Mouse (Mus musculus): ENCODE measurements at regions not wholly inside any gene's neighbourhood (a gene's known extent, or its start where the extent isn't known, plus 50 kb on each side); places are given as distances from the start of the nearest gene placed in this dataset.

DNA sequence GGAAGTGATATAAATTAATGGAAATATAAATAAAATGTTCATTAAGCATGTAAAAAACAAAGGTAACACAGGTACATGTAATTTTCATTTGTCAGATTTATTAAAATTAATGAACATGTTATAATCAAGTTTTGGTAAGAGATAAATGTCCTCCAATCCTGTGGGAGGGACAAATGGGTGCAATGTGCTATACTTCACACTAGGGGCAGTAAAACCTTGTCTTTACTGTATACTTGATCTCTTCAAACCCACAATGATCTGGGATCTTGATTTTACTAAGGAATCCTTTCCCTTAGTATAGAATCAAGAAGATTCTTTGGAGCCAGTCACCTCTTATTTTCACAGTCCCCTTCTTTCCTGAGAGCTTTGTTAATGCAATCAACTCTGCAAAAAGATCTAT, 451.1 kb upstream of the Fam98a start:
- H3K9me3 ChIP-seq: no peaks in the 10 kb centered on the region
- no peak overlapping the region for H3K27ac ChIP-seq
- H3K9ac ChIP-seq: no peak overlapping the region

GRCm38 (mm10) chr17:75961371-75961770, 409.6 kb upstream of the Fam98a start:
- Histone ChIP-seq H3K27ac (no peak overlapping the region), H3K9me3 (no peaks in the 10 kb centered on the region), H3K27me3 (no peaks in the 10 kb centered on the region), H3K4me2 (replicated peaks) (no peak overlapping the region), H3K9ac (no peak overlapping the region), H3K4me3 (no peak overlapping the region), H3K36me3 (no peaks in the 10 kb centered on the region), H3K4me1 (no peaks in the 10 kb centered on the region)
- no peak for ATAC-seq (ENCODE audit: insufficient number of reproducible peaks, insufficient read depth, low FRiP score, low TSS enrichment)
- WGBS: 71% methylated on average over 2 of the region's 2 CpGs

More for the DNA sequence above, 451.1 kb upstream of the Fam98a start:
- Histone ChIP-seq H3K4me2 (replicated peaks) (no peak overlapping the region), H3K4me1 (no peaks in the 10 kb centered on the region), H3K36me3 (no peaks in the 10 kb centered on the region), H3K27me3 (no peaks in the 10 kb centered on the region), H3K4me3 (no peak overlapping the region)
- ATAC-seq (ENCODE audit: insufficient number of reproducible peaks, insufficient read depth, low FRiP score, low TSS enrichment): no peak

- no peaks in the 10 kb centered on the region for H3K36me3 ChIP-seq
- no peaks in the 10 kb centered on the region for H3K4me1 ChIP-seq
- H3K9me3 ChIP-seq: no peaks in the 10 kb centered on the region
- H3K4me3 ChIP-seq: no peak overlapping the region
- no peak overlapping the region for H3K9ac ChIP-seq
- H3K27ac ChIP-seq: no peak overlapping the region
- H3K27me3 ChIP-seq: no peaks in the 10 kb centered on the region
- H3K4me2 ChIP-seq (replicated peaks): no peak overlapping the region
- 89% methylated on average over 6 of the region's 6 CpGs for WGBS
- no peak for ATAC-seq (ENCODE audit: insufficient number of reproducible peaks, insufficient read depth, low FRiP score, low TSS enrichment)
These were observed 385.1 kb upstream of the Fam98a start for GRCm38 (mm10) chr17:75936686-75937380.

DNA sequence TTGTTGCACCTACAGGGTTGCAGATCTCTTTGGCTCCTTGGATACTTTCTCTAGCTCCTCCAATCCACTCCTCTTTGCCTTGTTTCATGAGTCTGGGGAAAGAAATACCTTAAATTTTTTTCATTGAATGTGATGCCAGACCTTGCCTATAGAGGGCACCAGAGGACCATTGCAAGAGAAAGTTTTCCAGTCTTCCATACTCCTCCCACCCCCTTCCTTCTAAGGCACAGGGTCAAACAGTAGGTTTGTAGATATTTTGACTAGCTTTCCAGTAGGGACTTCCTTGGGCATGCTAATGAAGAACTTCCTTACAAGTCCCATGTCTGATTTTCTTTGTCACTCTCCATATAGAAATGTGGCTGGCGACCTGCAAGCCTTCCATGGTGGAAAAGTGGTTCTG, 379.3 kb upstream of the Fam98a start:
- H3K4me1 ChIP-seq: no peaks in the 10 kb centered on the region
- H3K27me3 ChIP-seq: no peaks in the 10 kb centered on the region
- ATAC-seq (ENCODE audit: insufficient number of reproducible peaks, insufficient read depth, low FRiP score, low TSS enrichment): no peak
- H3K27ac ChIP-seq: no peak overlapping the region
- H3K36me3 ChIP-seq: no peaks in the 10 kb centered on the region
- no peak overlapping the region for H3K4me3 ChIP-seq
- H3K9ac ChIP-seq: no peak overlapping the region
- no peak overlapping the region for H3K4me2 ChIP-seq (replicated peaks)
- no peaks in the 10 kb centered on the region for H3K9me3 ChIP-seq
- WGBS: 54% methylated on average over 1 of the region's 1 CpGs

DNA sequence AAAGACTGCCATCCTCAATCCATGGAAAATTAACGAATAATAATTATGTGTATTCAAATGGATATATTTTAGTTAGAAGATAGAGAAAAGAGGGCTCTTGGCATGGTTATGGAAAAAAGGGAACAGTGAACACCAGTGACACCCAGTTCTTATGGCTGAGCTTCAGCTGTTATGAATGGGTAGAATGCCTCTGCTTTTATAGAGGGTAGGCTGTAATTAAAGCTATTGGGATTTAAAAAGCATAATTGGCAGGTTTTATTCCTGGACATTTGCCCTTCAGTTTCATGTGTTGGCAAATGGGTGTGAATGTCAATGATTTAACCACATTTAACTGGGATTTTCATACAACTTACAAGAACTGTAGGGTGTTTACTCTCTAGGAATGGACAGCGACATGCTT, 368.5 kb upstream of the Fam98a start:
- 90% methylated on average over 2 of the region's 2 CpGs for WGBS
- H3K4me1 ChIP-seq: no peaks in the 10 kb centered on the region
- H3K9ac ChIP-seq: no peak overlapping the region
- no peaks in the 10 kb centered on the region for H3K27me3 ChIP-seq
- H3K4me3 ChIP-seq: no peak overlapping the region
- H3K27ac ChIP-seq: no peak overlapping the region
- H3K9me3 ChIP-seq: no peaks in the 10 kb centered on the region
- no peak overlapping the region for H3K4me2 ChIP-seq (replicated peaks)
- ATAC-seq (ENCODE audit: insufficient number of reproducible peaks, insufficient read depth, low FRiP score, low TSS enrichment): no peak
- no peaks in the 10 kb centered on the region for H3K36me3 ChIP-seq

- H3K4me3 ChIP-seq: no peak overlapping the region
- no peaks in the 10 kb centered on the region for H3K9me3 ChIP-seq
- H3K4me2 ChIP-seq (replicated peaks): no peak overlapping the region
- H3K4me1 ChIP-seq: no peaks in the 10 kb centered on the region
- no peak overlapping the region for H3K27ac ChIP-seq
- 76% methylated on average over 4 of the region's 4 CpGs for WGBS
- H3K36me3 ChIP-seq: no peaks in the 10 kb centered on the region
- ATAC-seq (ENCODE audit: insufficient number of reproducible peaks, insufficient read depth, low FRiP score, low TSS enrichment): no peak
- no peaks in the 10 kb centered on the region for H3K27me3 ChIP-seq
- H3K9ac ChIP-seq: no peak overlapping the region
These were observed 365.3 kb upstream of the Fam98a start for GRCm38 (mm10) chr17:75917020-75917419.

- no peak for ATAC-seq (ENCODE audit: insufficient number of reproducible peaks, insufficient read depth, low FRiP score, low TSS enrichment)
- 91% methylated on average over 2 of the region's 2 CpGs for WGBS
These were observed 364.8 kb upstream of the Fam98a start for GRCm38 (mm10) chr17:75916590-75916989.

GRCm38 (mm10) chr17:75915256-75915655, 363.5 kb upstream of the Fam98a start:
- Histone ChIP-seq H3K36me3 (no peaks in the 10 kb centered on the region), H3K4me2 (replicated peaks) (no peak overlapping the region), H3K27me3 (no peaks in the 10 kb centered on the region), H3K9me3 (no peaks in the 10 kb centered on the region), H3K9ac (no peak overlapping the region), H3K4me1 (no peaks in the 10 kb centered on the region), H3K27ac (no peak overlapping the region), H3K4me3 (no peak overlapping the region)
- ATAC-seq (ENCODE audit: insufficient number of reproducible peaks, insufficient read depth, low FRiP score, low TSS enrichment): no peak
- 77% methylated on average over 1 of the region's 1 CpGs for WGBS

More at GRCm38 (mm10) chr17:75916590-75916989, 364.8 kb upstream of the Fam98a start:
- Histone ChIP-seq H3K9ac (no peak overlapping the region), H3K4me1 (no peaks in the 10 kb centered on the region), H3K36me3 (no peaks in the 10 kb centered on the region), H3K27me3 (no peaks in the 10 kb centered on the region), H3K9me3 (no peaks in the 10 kb centered on the region), H3K4me2 (replicated peaks) (no peak overlapping the region), H3K4me3 (no peak overlapping the region), H3K27ac (no peak overlapping the region)

GRCm38 (mm10) chr17:75907085-75907484, 355.3 kb upstream of the Fam98a start:
- Histone ChIP-seq H3K4me2 (replicated peaks) (no peak overlapping the region), H3K4me3 (no peak overlapping the region), H3K36me3 (no peaks in the 10 kb centered on the region), H3K9ac (no peak overlapping the region), H3K27me3 (no peaks in the 10 kb centered on the region), H3K27ac (no peak overlapping the region), H3K4me1 (no peaks in the 10 kb centered on the region), H3K9me3 (no peaks in the 10 kb centered on the region)
- WGBS: 81% methylated on average over 3 of the region's 3 CpGs
- no peak for ATAC-seq (ENCODE audit: insufficient number of reproducible peaks, insufficient read depth, low FRiP score, low TSS enrichment)

DNA sequence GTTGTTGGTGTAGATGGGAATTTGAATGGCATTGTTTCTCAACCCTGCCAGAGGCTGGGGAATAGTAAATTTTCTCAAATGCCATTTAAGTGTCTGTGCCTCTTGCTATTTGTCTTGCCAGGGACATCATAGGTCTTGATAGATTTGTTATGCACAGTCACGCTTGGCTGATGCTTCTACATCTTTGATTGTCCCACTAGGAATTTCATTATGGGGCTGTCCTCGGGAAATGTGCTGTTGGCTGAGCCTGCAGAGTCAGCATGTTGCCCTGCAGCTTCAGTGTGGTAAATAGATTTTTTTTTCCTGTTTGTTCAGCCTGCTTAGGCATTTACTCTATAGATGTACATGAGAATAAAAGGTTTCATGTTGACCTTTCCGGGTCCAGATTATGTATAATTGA, 354.9 kb upstream of the Fam98a start:
- WGBS: 75% methylated on average over 3 of the region's 3 CpGs
- Histone ChIP-seq H3K4me2 (replicated peaks) (no peak overlapping the region), H3K36me3 (no peaks in the 10 kb centered on the region), H3K27ac (no peak overlapping the region), H3K9me3 (no peaks in the 10 kb centered on the region), H3K9ac (no peak overlapping the region), H3K27me3 (no peaks in the 10 kb centered on the region), H3K4me1 (no peaks in the 10 kb centered on the region), H3K4me3 (no peak overlapping the region)
- no peak for ATAC-seq (ENCODE audit: insufficient number of reproducible peaks, insufficient read depth, low FRiP score, low TSS enrichment)

DNA sequence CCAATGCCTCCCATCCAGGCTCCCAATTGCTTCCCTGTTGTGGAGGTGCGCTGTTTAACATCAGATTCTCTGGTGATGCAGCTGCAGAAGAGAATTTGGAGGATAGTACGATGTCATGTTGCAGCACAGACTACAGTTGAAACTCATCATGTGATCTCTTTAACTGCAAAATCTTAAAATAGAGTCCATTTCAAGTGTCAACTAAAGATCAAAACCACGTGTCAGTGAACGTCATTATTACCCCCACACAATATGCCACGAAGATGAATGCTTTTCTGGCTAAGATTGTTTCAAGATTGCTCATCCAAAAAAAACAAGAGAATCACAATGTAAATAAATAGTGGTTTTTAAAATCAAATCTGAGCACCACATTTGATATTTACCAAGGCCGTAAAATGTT, 343.7 kb upstream of the Fam98a start:
- Histone ChIP-seq H3K4me2 (replicated peaks) (no peak overlapping the region), H3K9ac (no peak overlapping the region), H3K4me3 (no peak overlapping the region), H3K36me3 (no peaks in the 10 kb centered on the region), H3K4me1 (no peaks in the 10 kb centered on the region), H3K27me3 (no peaks in the 10 kb centered on the region), H3K27ac (no peak overlapping the region), H3K9me3 (no peaks in the 10 kb centered on the region)
- WGBS: 82% methylated on average over 6 of the region's 6 CpGs
- ATAC-seq (ENCODE audit: insufficient number of reproducible peaks, insufficient read depth, low FRiP score, low TSS enrichment): no peak

DNA sequence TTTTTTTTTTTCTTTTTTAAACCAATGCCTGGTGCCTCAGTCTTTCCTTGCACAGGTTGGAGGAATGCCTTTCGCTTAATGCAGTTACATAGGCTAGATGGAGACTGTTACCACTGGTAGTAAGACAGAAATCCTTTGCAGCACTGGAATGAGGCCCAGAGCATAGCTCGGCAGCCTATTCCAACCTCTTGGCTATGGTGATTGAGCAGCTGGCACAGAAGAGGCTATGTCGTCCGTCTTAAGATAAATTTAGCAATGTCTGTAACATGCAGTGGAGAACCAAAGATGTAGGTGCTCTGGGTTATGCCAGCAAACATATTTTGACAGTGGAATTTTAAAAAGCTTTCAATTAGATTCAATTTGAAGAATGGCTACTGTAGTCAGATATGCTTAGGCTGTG, 343.2 kb upstream of the Fam98a start:
- H3K27ac ChIP-seq: no peak overlapping the region
- no peaks in the 10 kb centered on the region for H3K36me3 ChIP-seq
- WGBS: 82% methylated on average over 4 of the region's 4 CpGs
- no peak overlapping the region for H3K9ac ChIP-seq
- H3K27me3 ChIP-seq: no peaks in the 10 kb centered on the region
- H3K9me3 ChIP-seq: no peaks in the 10 kb centered on the region
- H3K4me3 ChIP-seq: no peak overlapping the region
- no peak for ATAC-seq (ENCODE audit: insufficient number of reproducible peaks, insufficient read depth, low FRiP score, low TSS enrichment)
- no peaks in the 10 kb centered on the region for H3K4me1 ChIP-seq
- no peak overlapping the region for H3K4me2 ChIP-seq (replicated peaks)

DNA sequence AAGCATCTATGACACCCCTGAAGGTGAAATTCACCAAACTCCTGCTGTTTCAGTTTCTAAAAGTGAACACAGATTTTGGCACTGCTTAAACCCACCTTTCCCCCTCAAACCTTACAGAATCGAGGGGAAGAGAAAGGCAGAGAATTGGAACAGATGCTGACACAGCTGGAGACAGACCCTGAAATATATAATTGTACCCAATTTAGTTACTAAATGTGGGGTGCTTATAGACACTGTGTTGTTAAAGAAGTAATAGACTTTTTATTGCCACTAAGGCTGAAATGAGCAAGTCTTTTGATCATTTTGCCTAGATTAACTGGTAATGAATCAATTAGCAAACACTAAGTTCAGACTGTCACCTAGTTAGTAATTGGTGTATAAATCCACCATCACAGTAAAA, 341.8 kb upstream of the Fam98a start:
- no peak for ATAC-seq (ENCODE audit: insufficient number of reproducible peaks, insufficient read depth, low FRiP score, low TSS enrichment)
- 55% methylated on average over 1 of the region's 1 CpGs for WGBS
- H3K9me3 ChIP-seq: no peaks in the 10 kb centered on the region
- no peak overlapping the region for H3K4me2 ChIP-seq (replicated peaks)
- H3K27ac ChIP-seq: no peak overlapping the region
- H3K27me3 ChIP-seq: no peaks in the 10 kb centered on the region
- no peak overlapping the region for H3K9ac ChIP-seq
- H3K4me3 ChIP-seq: no peak overlapping the region
- H3K4me1 ChIP-seq: no peaks in the 10 kb centered on the region
- no peaks in the 10 kb centered on the region for H3K36me3 ChIP-seq

All from embryonic facial prominence, embryonic 12.5 days (tissue).